Mouse (Mus musculus) G1E (cell line): ENCODE data around the gene March5.

Experiments
- CTCF ChIP-seq: IDR thresholded peaks from 2 replicates; pipeline ENCODE4 v1.5.1; 2012; ENCODE audit warnings: low read depth, low read length, inconsistent platforms, mixed read lengths
- GATA1 ChIP-seq: IDR thresholded peaks from 2 replicates; pipeline ENCODE4 v1.6.1; 2012; ENCODE audit warnings: borderline replicate concordance, low read length, inconsistent platforms, mixed read lengths
- GATA2 ChIP-seq: IDR thresholded peaks from 2 replicates; pipeline ENCODE4 v1.6.1; 2012; ENCODE audit warnings: low read depth, low read length, inconsistent platforms, borderline replicate concordance
- POLR2AphosphoS5 ChIP-seq: IDR thresholded peaks from 2 replicates; pipeline ENCODE4 v1.6.1; 2012; ENCODE audit warnings: low read depth, low read length, inconsistent platforms; ENCODE audit not compliant: insufficient replicate concordance

DNA sequence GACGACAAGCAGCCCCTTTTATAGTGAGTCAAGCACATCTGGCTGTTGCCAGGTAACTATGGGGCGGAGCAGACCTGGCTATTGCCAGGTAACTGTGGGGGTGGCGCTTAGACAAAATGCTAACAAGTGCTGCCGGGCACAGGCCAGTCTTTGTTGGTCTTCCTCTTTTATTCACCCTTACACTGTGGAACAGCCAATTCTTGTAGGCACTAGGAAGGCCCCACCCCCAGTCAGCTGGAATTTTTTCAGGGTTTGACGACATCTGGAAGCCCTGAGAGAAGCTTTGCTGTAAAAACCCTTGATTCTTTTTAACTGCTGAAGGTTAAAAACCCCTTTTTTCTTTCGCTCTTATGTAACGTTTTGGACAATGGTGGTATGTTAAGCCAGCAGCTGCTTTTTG, 31.3 kb downstream of the March5 start:
- TF ChIP-seq POLR2AphosphoS5 (no peak), GATA1 (no peak), CTCF (no peak), GATA2 (no peak)
